Comparison of ENCODE assay signal across 8 mouse cellular contexts in the genomic region with DNA sequence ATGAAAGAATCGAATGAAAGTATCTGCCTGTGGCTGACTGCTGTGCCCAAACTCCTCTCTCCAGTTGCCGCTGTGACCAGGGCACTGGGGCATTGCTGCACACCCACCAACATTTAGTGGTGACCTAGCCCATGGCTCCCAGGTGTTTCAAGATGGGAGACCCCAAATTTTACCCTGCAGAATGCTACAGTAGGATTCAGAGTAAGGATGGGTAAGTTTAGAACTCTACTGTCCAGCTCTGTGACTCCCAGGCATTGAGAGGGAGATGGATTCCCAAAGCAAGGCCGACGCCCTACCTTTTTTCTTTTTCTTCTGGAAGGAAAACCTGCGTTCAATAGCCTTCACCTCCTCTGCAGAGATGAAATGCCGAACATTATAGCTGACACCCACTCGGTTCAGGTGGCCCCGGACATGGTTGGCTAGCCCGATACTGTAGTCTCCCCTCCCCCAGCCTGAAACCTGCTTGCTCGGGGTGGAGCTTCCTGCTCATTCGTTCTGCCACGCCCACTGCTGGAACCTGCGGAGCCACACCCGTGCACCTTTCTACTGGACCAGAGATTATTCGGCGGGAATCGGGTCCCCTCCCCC. TPM values are rescaled to one million over a fixed set of nuclear protein-coding genes. Genes with fewer than 3 reads are reported as not detected.
DNase-seq lines count a peak whose midpoint lies in the region; ATAC-seq lines count a peak whose summit lies in the region.

No protein-coding gene starts in this region.

- peak overlapping the region; percentile 33 for H3K4me2 ChIP-seq in hindbrain, embryonic 14.5 days (replicated peaks)
- peak overlapping the region; percentile 38 for H3K4me2 ChIP-seq in midbrain, embryonic 11.5 days

- peak; percentile 40; the same call in 1 of the 2 replicates for ATAC-seq in common myeloid progenitor, adult 5-6 weeks (replicated peaks; ENCODE audit: low read depth, poor library complexity, severe bottlenecking)
- no peak for ATAC-seq in hindbrain, embryonic 14.5 days (ENCODE audit: low FRiP score)
- no peak for ATAC-seq in midbrain, embryonic 11.5 days (ENCODE audit: low FRiP score)

- peak; percentile 68 for DNase-seq in heart, adult 11 months
- DNase-seq in heart, adult 8-10 months (ENCODE audit: low spot score): no peak
- DNase-seq in hindbrain, embryonic 14.5 days (ENCODE audit: low spot score): no peak
- no peak for DNase-seq in midbrain, embryonic 11.5 days (ENCODE audit: low spot score, missing footprints)
- DNase-seq in urinary bladder, postnatal 14 days (ENCODE audit: low spot score): no peak
- DNase-seq in left cerebral cortex, postnatal 10 days (ENCODE audit: extremely low spot score in 1 of 2, low spot score in 2 of 2): no peak
- DNase-seq in urinary bladder, postnatal 25 days (ENCODE audit: low spot score): no peak

- peaks cover 17% of the 10 kb centered on the region for H3K36me3 ChIP-seq in hindbrain, embryonic 14.5 days (replicated peaks; ENCODE audit: control insufficient read depth, insufficient read depth)
- H3K36me3 ChIP-seq in midbrain, embryonic 11.5 days (ENCODE audit: control insufficient read depth, insufficient read depth, low read length): no peaks in the 10 kb centered on the region

- no peaks in the 10 kb centered on the region for H3K9me3 ChIP-seq in hindbrain, embryonic 14.5 days (ENCODE audit: control insufficient read depth, low read length)
- no peaks in the 10 kb centered on the region for H3K9me3 ChIP-seq in midbrain, embryonic 11.5 days (ENCODE audit: control insufficient read depth, low read length)

- intact Hi-C loops in left cerebral cortex, postnatal 10 days (cut with DNase I): no loop called here

- no peak overlapping the region for H3K4me3 ChIP-seq in hindbrain, embryonic 14.5 days (replicated peaks; ENCODE audit: low read length)
- H3K4me3 ChIP-seq in midbrain, embryonic 11.5 days (ENCODE audit: low read depth, low read length): peak overlapping the region; percentile 13; the same call in 1 of the 2 replicates

- WGBS in hindbrain, embryonic 14.5 days: 21% methylated on average over 11 of the region's 17 CpGs
- WGBS in midbrain, embryonic 11.5 days: 19% methylated on average over 11 of the region's 17 CpGs

- H3K4me1 ChIP-seq in hindbrain, embryonic 14.5 days (replicated peaks; ENCODE audit: control insufficient read depth, insufficient read depth, low read length): no peaks in the 10 kb centered on the region; the same call in 1 of the 2 replicates
- no peaks in the 10 kb centered on the region for H3K4me1 ChIP-seq in midbrain, embryonic 11.5 days (ENCODE audit: control insufficient read depth, insufficient read depth, low read length)

- H3K27me3 ChIP-seq in hindbrain, embryonic 14.5 days (ENCODE audit: control insufficient read depth, insufficient read depth, low read length): no peaks in the 10 kb centered on the region
- no peaks in the 10 kb centered on the region for H3K27me3 ChIP-seq in midbrain, embryonic 11.5 days (ENCODE audit: control insufficient read depth, insufficient read depth, low read length)

- H3K9ac ChIP-seq in hindbrain, embryonic 14.5 days: no peak overlapping the region
- H3K9ac ChIP-seq in midbrain, embryonic 11.5 days (ENCODE audit: low read length): no peak overlapping the region

- no peak overlapping the region for H3K27ac ChIP-seq in hindbrain, embryonic 14.5 days
- H3K27ac ChIP-seq in midbrain, embryonic 11.5 days (ENCODE audit: low read depth, low read length): no peak overlapping the region

RNA-seq across cellular contexts. Expression of a gene that starts 18.7 kb away (rescaled TPM):
- total RNA-seq in heart, adult 8-10 months (2022): 10 to 100 TPM; 41.4 to 55.8 (median 46.3) TPM
- 87.8 and 101 TPM in 2 replicates for total RNA-seq in common myeloid progenitor, adult 5-6 weeks (2017)
- polyA plus RNA-seq in hindbrain, embryonic 14.5 days (2014; fragmentation: Nextera tagmentation; extraction: Ambion mirVana): 111 and 121 TPM in 2 replicates
- polyA plus RNA-seq in midbrain, embryonic 11.5 days (2014; fragmentation: Nextera tagmentation; extraction: Ambion mirVana): 67.1 and 67.4 TPM in 2 replicates
- total RNA-seq in left cerebral cortex, postnatal 10 days (2021): 100 to 1,000 TPM; 128 to 135 TPM

RNA-seq across cellular contexts. Expression of a gene that starts 20.2 kb away (rescaled TPM):
- total RNA-seq in heart, adult 8-10 months (2022): 10 to 100 TPM; 14.0 to 17.2 (median 15.4) TPM
- 13.2 and 15.7 TPM in 2 replicates for total RNA-seq in common myeloid progenitor, adult 5-6 weeks (2017)
- polyA plus RNA-seq in hindbrain, embryonic 14.5 days (2014; fragmentation: Nextera tagmentation; extraction: Ambion mirVana): 45.9 and 47.5 TPM in 2 replicates
- polyA plus RNA-seq in midbrain, embryonic 11.5 days (2014; fragmentation: Nextera tagmentation; extraction: Ambion mirVana): 33.7 and 36.9 TPM in 2 replicates
- 10 to 100 TPM; 91.6 to 99.3 TPM for total RNA-seq in left cerebral cortex, postnatal 10 days (2021)

RNA-seq across cellular contexts. Expression of a gene that starts 34.3 kb away (rescaled TPM):
- total RNA-seq in heart, adult 8-10 months (2022): 1 to 10 TPM in 1 of 4 experiments, under 1 TPM in 3; 0.33 to 1.2 (median 0.61) TPM
- 29.6 and 34.9 TPM in 2 replicates for total RNA-seq in common myeloid progenitor, adult 5-6 weeks (2017)
- 0.62 and 0.80 TPM in 2 replicates for polyA plus RNA-seq in hindbrain, embryonic 14.5 days (2014; fragmentation: Nextera tagmentation; extraction: Ambion mirVana)
- 0.52 and 0.70 TPM in 2 replicates for polyA plus RNA-seq in midbrain, embryonic 11.5 days (2014; fragmentation: Nextera tagmentation; extraction: Ambion mirVana)
- total RNA-seq in left cerebral cortex, postnatal 10 days (2021): 1 to 10 TPM; 2.9 to 3.4 TPM

RNA-seq across cellular contexts. Expression of a gene that starts 48.0 kb away (rescaled TPM):
- 10 to 100 TPM; 34.6 to 51.5 (median 44.6) TPM for total RNA-seq in heart, adult 8-10 months (2022)
- 146 and 161 TPM in 2 replicates for total RNA-seq in common myeloid progenitor, adult 5-6 weeks (2017)
- polyA plus RNA-seq in hindbrain, embryonic 14.5 days (2014; fragmentation: Nextera tagmentation; extraction: Ambion mirVana): 41.8 and 46.2 TPM in 2 replicates
- 53.0 and 55.4 TPM in 2 replicates for polyA plus RNA-seq in midbrain, embryonic 11.5 days (2014; fragmentation: Nextera tagmentation; extraction: Ambion mirVana)
- 10 to 100 TPM; 90.9 to 94.2 TPM for total RNA-seq in left cerebral cortex, postnatal 10 days (2021)

RNA-seq across cellular contexts. Expression of a gene that starts 54.9 kb away (rescaled TPM):
- total RNA-seq in heart, adult 8-10 months (2022): not detected
- total RNA-seq in common myeloid progenitor, adult 5-6 weeks (2017): 4.5 and 7.1 TPM in 2 replicates
- not detected in 2 replicates for polyA plus RNA-seq in hindbrain, embryonic 14.5 days (2014; fragmentation: Nextera tagmentation; extraction: Ambion mirVana)
- not detected in 2 replicates for polyA plus RNA-seq in midbrain, embryonic 11.5 days (2014; fragmentation: Nextera tagmentation; extraction: Ambion mirVana)
- total RNA-seq in left cerebral cortex, postnatal 10 days (2021): not detected
